Mouse (Mus musculus) ES-E14 (cell line): ENCODE data around the gene Sec16a. TPM values are rescaled to one million over a fixed set of nuclear protein-coding genes. Genes with fewer than 3 reads are reported as not detected.

ENCODE experiments used
- DNase-seq: peaks from one replicate; pipeline ENCODE4 v3.0.0-alpha.2; 2013; ENCODE audit warnings: low read depth, low spot score
- H3K27ac ChIP-seq: 2 replicates; pipeline ENCODE4 v1.5.1; 2012; ENCODE audit warnings: low read depth, mild to moderate bottlenecking, low read length, moderate library complexity, mixed read lengths; ENCODE audit not compliant: poor library complexity, insufficient read depth, severe bottlenecking
- H3K36me3 ChIP-seq: 2 replicates; pipeline ENCODE4 v1.6.1; 2012; ENCODE audit warnings: mild to moderate bottlenecking, low read length, moderate library complexity, mixed read lengths; ENCODE audit not compliant: control insufficient read depth, poor library complexity, insufficient read depth, severe bottlenecking
- H3K4me1 ChIP-seq, 2 experiments: fragments of 150-350 bp in 1 of 2; sonication (generic) in 1 of 2; 2 replicates each; pipeline ENCODE4 v1.6.1; 2012; ENCODE audit warnings: low read length in 2 of 2, mild to moderate bottlenecking in 1 of 2, mixed read lengths in 1 of 2; ENCODE audit not compliant: control insufficient read depth in 2 of 2, insufficient read depth in 2 of 2, poor library complexity in 1 of 2
- H3K4me3 ChIP-seq, 2 experiments: fragments of 150-350 bp in 1 of 2; sonication (generic) in 1 of 2; 2 replicates each; pipeline ENCODE4 v1.5.1; 2012; ENCODE audit warnings: low read length in 2 of 2, low read depth in 1 of 2, mild to moderate bottlenecking in 1 of 2, mixed read lengths in 1 of 2; ENCODE audit not compliant: insufficient read depth in 1 of 2, poor library complexity in 1 of 2, severe bottlenecking in 1 of 2
- H3K9ac ChIP-seq: 2 replicates; pipeline ENCODE4 v1.6.1; 2012; ENCODE audit warnings: low read depth, mild to moderate bottlenecking, low read length, mixed read lengths; ENCODE audit not compliant: poor library complexity, insufficient read depth, severe bottlenecking
- H3K9me3 ChIP-seq: fragments of 150-350 bp; sonication (generic); 2 replicates; pipeline ENCODE4 v1.6.1; 2012; ENCODE audit warnings: low read depth, mild to moderate bottlenecking, low read length; ENCODE audit not compliant: control insufficient read depth, insufficient read depth
- CHD2 ChIP-seq: IDR thresholded peaks from 2 replicates; pipeline ENCODE4 v1.6.1; 2014; ENCODE audit warnings: mild to moderate bottlenecking, low read depth, low read length, inconsistent platforms
- HCFC1 ChIP-seq: IDR thresholded peaks from 2 replicates; pipeline ENCODE4 v1.6.1; 2012; ENCODE audit warnings: low read length, inconsistent platforms, borderline replicate concordance; ENCODE audit not compliant: insufficient read depth
- MAFK ChIP-seq: IDR thresholded peaks from 2 replicates; pipeline ENCODE4 v1.6.1; 2014; ENCODE audit warnings: mild to moderate bottlenecking, low read depth, low read length, inconsistent platforms; ENCODE audit not compliant: insufficient read depth
- ZC3H11A ChIP-seq: IDR thresholded peaks from 2 replicates; pipeline ENCODE4 v1.6.1; 2012; ENCODE audit warnings: low read depth, mild to moderate bottlenecking, inconsistent platforms, low read length, borderline replicate concordance
- ZNF384 ChIP-seq: IDR thresholded peaks from 2 replicates; pipeline ENCODE4 v1.6.1; 2012; ENCODE audit warnings: low read depth, low read length, inconsistent platforms
- in situ Hi-C, 2 experiments: fragments of 600-800 bp; cut with MboI; formaldehyde crosslinking; loops; one replicate each; pipeline ENCODE4 v1.15.1; 2025; ENCODE audit warnings: low sequenced_read_pairs in 2 of 2, inconsistent platforms in 1 of 2; ENCODE audit not compliant: unreplicated experiment in 2 of 2
- total RNA-seq: library from RNA; depleted of rRNA; stranded (reverse); fragments of 300-350 nt; gene quantifications from 2 replicates; pipeline ENCODE4 v1.2.3, GENCODE M21; 2012

Gene Sec16a
- total RNA-seq, 1 experiment, result 47.3 TPM

- TF ChIP-seq ZNF384 (no peak), HCFC1 (no peak), ZC3H11A (no peak), MAFK (no peak), CHD2 (no peak)
- DNase-seq, result no peak
- Histone ChIP-seq H3K9ac (no peak overlapping the region), H3K36me3 (peaks cover 22% of the 10 kb centered on the region; the same call in 1 of the 2 replicates), H3K27ac (no peak overlapping the region), H3K4me3 (no peak overlapping the region), H3K4me1 (peaks cover 0 to 2% of the 10 kb centered on the region in 2 experiments; a peak in 1 of 4 replicates), H3K9me3 (no peaks in the 10 kb centered on the region)
- in situ Hi-C loops, result no loop called here
These were observed 41.7 kb downstream of the Sec16a start for GRCm38 (mm10) chr2:26403306-26403705.

GRCm38 (mm10) chr2:26402265-26402664 is 42.8 kb downstream of the Sec16a start:
- Histone ChIP-seq H3K4me1 (no peaks in the 10 kb centered on the region), H3K9me3 (no peaks in the 10 kb centered on the region), H3K4me3 (no peak overlapping the region), H3K27ac (no peak overlapping the region), H3K9ac (no peak overlapping the region), H3K36me3 (peaks cover 28% of the 10 kb centered on the region)
- no peak for DNase-seq
- TF ChIP-seq HCFC1 (no peak), ZC3H11A (no peak), MAFK (no peak), ZNF384 (no peak), CHD2 (no peak)
- in situ Hi-C loops, result no loop called here

DNA sequence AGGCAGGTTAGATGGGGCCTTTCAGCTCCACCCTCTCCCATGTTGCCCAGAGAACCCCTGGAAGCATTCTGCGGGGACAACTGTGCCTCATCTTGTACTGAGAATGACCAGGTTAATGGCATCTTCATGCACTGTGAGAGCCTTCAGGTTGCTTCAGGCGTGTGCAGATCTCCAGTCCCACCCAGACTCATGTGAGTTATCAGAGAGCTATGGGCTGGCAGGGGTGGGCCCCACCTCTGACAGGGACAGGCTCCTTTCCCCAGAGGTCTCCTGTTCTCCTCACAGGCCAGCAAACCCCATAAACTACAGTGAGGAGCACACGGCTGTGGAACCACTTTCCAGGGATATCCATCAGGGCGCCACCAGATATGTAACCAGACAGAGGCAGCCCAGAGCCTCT is 44.0 kb downstream of the Sec16a start:
- Histone ChIP-seq H3K9ac (no peak overlapping the region), H3K27ac (no peak overlapping the region; the same call in 1 of the 2 replicates), H3K9me3 (no peaks in the 10 kb centered on the region), H3K4me3 (no peak overlapping the region), H3K4me1 (no peaks in the 10 kb centered on the region), H3K36me3 (peaks cover 35% of the 10 kb centered on the region)
- no peak for DNase-seq
- in situ Hi-C loops, result no loop called here
- TF ChIP-seq ZNF384 (no peak), ZC3H11A (no peak), CHD2 (no peak), HCFC1 (no peak), MAFK (no peak)

- in situ Hi-C loops, result no loop called here
- H3K9ac ChIP-seq, result no peak overlapping the region
- H3K4me1 ChIP-seq, result no peaks in the 10 kb centered on the region
- no peaks in the 10 kb centered on the region for H3K9me3 ChIP-seq
- peaks cover 39% of the 10 kb centered on the region for H3K36me3 ChIP-seq
- TF ChIP-seq HCFC1 (no peak), ZC3H11A (no peak), CHD2 (no peak), ZNF384 (no peak), MAFK (no peak)
- H3K27ac ChIP-seq, result no peak overlapping the region
- no peak for DNase-seq
- H3K4me3 ChIP-seq, result no peak overlapping the region
These were observed 44.7 kb downstream of the Sec16a start for GRCm38 (mm10) chr2:26400296-26400695.

- peaks cover 45% of the 10 kb centered on the region for H3K36me3 ChIP-seq
- no peak overlapping the region for H3K27ac ChIP-seq
These were observed 45.4 kb downstream of the Sec16a start for GRCm38 (mm10) chr2:26399647-26400046.

More at GRCm38 (mm10) chr2:26399647-26400046, 45.4 kb downstream of the Sec16a start:
- Histone ChIP-seq H3K9ac (no peak overlapping the region), H3K4me3 (no peak overlapping the region), H3K9me3 (no peaks in the 10 kb centered on the region), H3K4me1 (no peaks in the 10 kb centered on the region)
- in situ Hi-C loops, result no loop called here
- TF ChIP-seq CHD2, result no peak
- TF ChIP-seq HCFC1, result no peak
- no peak for TF ChIP-seq MAFK
- no peak for TF ChIP-seq ZC3H11A
- no peak for TF ChIP-seq ZNF384
- no peak for DNase-seq
